Mouse (Mus musculus) cerebellum, adult 2 months (tissue): ENCODE results near the gene Acox3.

Source experiments
- CTCF ChIP-seq: fragments of 200-500 bp; IDR thresholded peaks from 2 replicates; pipeline ENCODE4 v1.5.1; 2011; ENCODE audit warnings: low read depth, mild to moderate bottlenecking, control low read depth, low read length, moderate library complexity, borderline replicate concordance; ENCODE audit not compliant: insufficient read depth
- POLR2A ChIP-seq: fragments of 200-500 bp; IDR thresholded peaks from 2 replicates; pipeline ENCODE4 v1.6.1; 2011; ENCODE audit warnings: low read length, control low read depth, borderline replicate concordance; ENCODE audit not compliant: insufficient read depth

GRCm38 (mm10) chr5:35646927-35647326 is 64.1 kb downstream of the Acox3 start:
- TF ChIP-seq CTCF = no peak
- no peak for TF ChIP-seq POLR2A
